Mouse (Mus musculus) forelimb bud, embryonic 11.5 days (tissue): ENCODE data around the gene Zcchc3.
A peak's percentile ranks its signal among the peaks of the same experiment; 100 is the strongest.

ENCODE experiments used
- DNase-seq: peaks from one replicate; pipeline ENCODE4 v3.0.0-alpha.2; 2012; ENCODE audit warnings: low read depth, low spot score

The Zcchc3 gene

DNA sequence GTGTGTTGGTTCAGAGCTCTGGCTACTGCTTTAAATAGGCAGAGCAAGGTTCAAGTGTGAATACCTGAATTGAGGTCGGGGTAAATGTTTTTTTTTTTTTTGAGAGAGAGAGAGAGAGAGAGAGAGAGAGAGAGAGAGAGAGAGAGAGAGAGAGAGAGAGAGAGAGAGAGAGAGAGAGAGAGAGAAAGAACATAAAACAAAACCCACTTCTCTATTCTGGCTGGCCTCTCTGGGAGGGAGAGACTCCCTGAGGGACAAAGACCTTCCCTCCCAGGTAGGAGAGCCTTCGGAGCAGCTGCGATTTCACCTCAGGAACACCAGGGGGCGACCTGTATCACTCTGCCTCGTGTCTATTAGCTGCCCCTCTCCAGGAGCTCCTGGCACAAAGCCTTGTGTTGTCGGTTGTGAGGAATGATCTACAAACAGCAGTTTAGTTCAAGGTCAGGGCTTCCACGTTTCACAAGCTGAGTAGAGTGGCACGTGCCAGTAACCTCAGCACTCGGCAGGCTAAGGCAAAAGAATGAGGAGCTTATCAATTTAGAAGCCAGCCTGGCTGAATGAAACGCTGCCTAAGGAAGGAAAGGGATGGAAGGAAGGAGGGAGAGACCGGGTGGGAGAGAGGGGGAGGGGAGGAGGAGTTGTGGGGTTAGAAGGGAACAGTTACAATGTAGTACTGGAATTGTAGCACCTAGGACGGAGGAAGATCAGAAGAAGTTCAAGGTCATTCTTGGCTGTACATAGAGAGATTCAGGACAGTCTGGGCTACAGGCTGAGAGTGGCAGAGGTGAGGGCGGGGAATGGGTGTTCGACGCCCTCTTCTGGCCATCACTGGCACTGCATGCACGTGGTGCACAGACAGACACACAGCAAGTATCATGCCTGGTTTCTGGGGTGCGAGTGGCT is 51.3 kb downstream of the Zcchc3 start:
- peak; percentile 88 for DNase-seq
